Mouse (Mus musculus): Measurements from ENCODE around the gene Camk2d. TPM values are rescaled to one million over a fixed set of nuclear protein-coding genes. Genes with fewer than 3 reads are reported as not detected.

The Camk2d gene
- total and polyA plus RNA-seq, 3 experiments = 0.07 to 0.35 TPM; not detected in 1

DNA sequence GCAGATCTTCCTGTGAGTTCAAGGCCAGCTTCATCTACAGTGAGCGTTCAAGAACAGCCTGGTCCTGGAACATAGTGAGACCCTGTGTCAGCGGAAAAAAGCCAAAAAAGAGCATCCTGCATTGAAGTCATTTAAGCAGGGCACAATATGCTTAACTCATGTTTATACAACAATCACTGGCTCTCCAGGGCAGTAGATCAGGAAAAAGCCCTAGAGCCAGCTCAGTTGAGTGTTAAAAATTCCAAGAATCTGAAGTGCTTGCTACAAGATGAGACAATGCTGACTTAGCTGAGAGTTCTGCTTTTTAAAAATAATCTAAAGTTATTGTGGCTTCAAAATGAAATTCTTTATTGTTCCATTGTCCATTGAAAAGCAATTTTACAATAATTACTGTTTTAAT lies 32.9 kb downstream of the Camk2d start:
- H3K4me3 ChIP-seq (ENCODE audit: control insufficient read depth in 1 of 2, insufficient read depth in 1 of 2, low read depth in 2 of 2, low read length in 2 of 2) = no peak overlapping the region
- no peaks in the 10 kb centered on the region for H3K79me2 ChIP-seq (ENCODE audit: control insufficient read depth, insufficient read depth, low read length, poor library complexity)
- H3K9me3 ChIP-seq (replicated peaks; ENCODE audit: insufficient read depth, low read length) = no peaks in the 10 kb centered on the region
- no peak overlapping the region for H3K27ac ChIP-seq (ENCODE audit: control insufficient read depth, low read depth, low read length)
- H3K27me3 ChIP-seq (ENCODE audit: control insufficient read depth in 1 of 2, insufficient read depth in 2 of 2, low read length in 2 of 2) = no peaks in the 10 kb centered on the region
- TF ChIP-seq MXI1 (IDR thresholded peaks at IDR 0.05; ENCODE audit: low read depth, low read length) (no peak), ZMIZ1 (IDR thresholded peaks at IDR 0.05; ENCODE audit: low read depth, low read length) (no peak), MYB (IDR thresholded peaks at IDR 0.05; ENCODE audit: low read depth, low read length) (no peak), MAFK (IDR thresholded peaks at IDR 0.05; ENCODE audit: borderline replicate concordance, low read depth, low read length) (no peak), BHLHE40 (IDR thresholded peaks at IDR 0.05; ENCODE audit: borderline replicate concordance, low read depth, low read length) (no peak), UBTF (IDR thresholded peaks at IDR 0.05; ENCODE audit: borderline replicate concordance, insufficient read depth, low read depth, low read length) (no peak), EP300 (IDR thresholded peaks at IDR 0.05; ENCODE audit: low read depth in 1 of 2, low read length in 2 of 2) (no peak), NRF1 (IDR thresholded peaks at IDR 0.05; ENCODE audit: insufficient read depth, low read depth, low read length, poor library complexity, severe bottlenecking) (no peak), ZKSCAN1 (IDR thresholded peaks at IDR 0.05; ENCODE audit: low read depth, low read length) (no peak), POLR2AphosphoS2 (IDR thresholded peaks at IDR 0.05; ENCODE audit: low read length) (no peak), MAZ (IDR thresholded peaks at IDR 0.05; ENCODE audit: low read depth, low read length) (no peak)
- H3K9ac ChIP-seq (ENCODE audit: control insufficient read depth, low read depth, low read length, poor library complexity, severe bottlenecking) = no peak overlapping the region
- H3K4me1 ChIP-seq (ENCODE audit: control insufficient read depth in 1 of 2, insufficient read depth in 2 of 2, low read length in 2 of 2) = no peaks in the 10 kb centered on the region
- no peak for DNase-seq (ENCODE audit: low read depth, low spot score)
- no peaks in the 10 kb centered on the region for H3K36me3 ChIP-seq (ENCODE audit: control insufficient read depth in 1 of 2, insufficient read depth in 2 of 2, low read length in 2 of 2)

- Histone ChIP-seq H3K9ac (ENCODE audit: control insufficient read depth, low read depth, low read length, poor library complexity, severe bottlenecking) (no peak overlapping the region), H3K27ac (ENCODE audit: control insufficient read depth, low read depth, low read length) (no peak overlapping the region), H3K79me2 (ENCODE audit: control insufficient read depth, insufficient read depth, low read length, poor library complexity) (no peaks in the 10 kb centered on the region), H3K36me3 (ENCODE audit: control insufficient read depth in 1 of 2, insufficient read depth in 2 of 2, low read length in 2 of 2) (no peaks in the 10 kb centered on the region), H3K4me1 (ENCODE audit: control insufficient read depth in 1 of 2, insufficient read depth in 2 of 2, low read length in 2 of 2) (no peaks in the 10 kb centered on the region), H3K4me3 (ENCODE audit: control insufficient read depth in 1 of 2, insufficient read depth in 1 of 2, low read depth in 2 of 2, low read length in 2 of 2) (no peak overlapping the region), H3K27me3 (ENCODE audit: control insufficient read depth in 1 of 2, insufficient read depth in 2 of 2, low read length in 2 of 2) (no peaks in the 10 kb centered on the region), H3K9me3 (replicated peaks; ENCODE audit: insufficient read depth, low read length) (no peaks in the 10 kb centered on the region)
- DNase-seq (ENCODE audit: low read depth, low spot score) = no peak
- no peak for TF ChIP-seq BHLHE40 (IDR thresholded peaks at IDR 0.05; ENCODE audit: borderline replicate concordance, low read depth, low read length)
- no peak for TF ChIP-seq ZKSCAN1 (IDR thresholded peaks at IDR 0.05; ENCODE audit: low read depth, low read length)
- TF ChIP-seq MAZ (IDR thresholded peaks at IDR 0.05; ENCODE audit: low read depth, low read length) = no peak
- TF ChIP-seq GATA1 (IDR thresholded peaks at IDR 0.05; ENCODE audit: low read depth, low read length) = no peak
- no peak for TF ChIP-seq MEF2A (IDR thresholded peaks at IDR 0.05; ENCODE audit: extremely low read depth, insufficient replicate concordance, low read depth, low read length, poor library complexity, severe bottlenecking)
- TF ChIP-seq ETS1 (IDR thresholded peaks at IDR 0.05; ENCODE audit: low read depth, low read length) = no peak
- no peak for TF ChIP-seq GABPA (IDR thresholded peaks at IDR 0.05; ENCODE audit: low read depth, low read length)
- no peak for TF ChIP-seq E2F4 (IDR thresholded peaks at IDR 0.05; ENCODE audit: borderline replicate concordance, low read depth, low read length)
- TF ChIP-seq ELF1 (IDR thresholded peaks at IDR 0.05; ENCODE audit: low read depth, low read length) = no peak
- TF ChIP-seq HCFC1 (IDR thresholded peaks at IDR 0.05; ENCODE audit: low read depth, low read length) = no peak
Observed at GRCm38 (mm10) chr3:126630111-126630869, 34.2 kb downstream of the Camk2d start.

All from MEL (cell line).